Mouse (Mus musculus) erythroblast, embryonic 14.5 days (primary cell): Measurements from ENCODE around the gene Rps6ka5. TPM values are rescaled to one million over a fixed set of nuclear protein-coding genes. Genes with fewer than 3 reads are reported as not detected.

Experiments
- H3K27me3 ChIP-seq: 2 replicates; pipeline ENCODE4 v1.6.1; 2012; ENCODE audit warnings: inconsistent platforms; ENCODE audit not compliant: control insufficient read depth
- H3K36me3 ChIP-seq: 2 replicates; pipeline ENCODE4 v1.6.1; 2012; ENCODE audit warnings: mild to moderate bottlenecking, inconsistent platforms; ENCODE audit not compliant: control insufficient read depth
- H3K4me1 ChIP-seq: 2 replicates; pipeline ENCODE4 v1.6.1; 2012; ENCODE audit warnings: inconsistent platforms; ENCODE audit not compliant: control insufficient read depth
- H3K4me3 ChIP-seq: replicated peaks from 2 replicates; pipeline ENCODE3; 2012; ENCODE audit warnings: moderate library complexity, mild to moderate bottlenecking, inconsistent platforms
- H3K9me3 ChIP-seq: 2 replicates; pipeline ENCODE4 v1.6.1; 2012; ENCODE audit warnings: low read length, inconsistent platforms, mixed read lengths; ENCODE audit not compliant: control insufficient read depth
- GATA1 ChIP-seq: IDR thresholded peaks from 2 replicates; pipeline ENCODE4 v1.6.1; 2012; ENCODE audit warnings: low read length, inconsistent platforms, mixed read lengths
- TAL1 ChIP-seq: IDR thresholded peaks from 3 replicates; pipeline ENCODE4 v1.6.1; 2012; ENCODE audit warnings: low read length, inconsistent platforms, mixed read lengths
- polyA plus RNA-seq: library from polyadenylated mRNA; stranded (reverse); fragments of >175 nt; gene quantifications from 2 replicates; pipeline ENCODE4 v1.2.3, GENCODE M21; 2012

Rps6ka5 gene
- polyA plus RNA-seq, 1 experiment: 0.15 TPM

- H3K4me1 ChIP-seq: peaks cover 2% of the 10 kb centered on the region; the same call in 1 of the 2 replicates
- H3K4me3 ChIP-seq: no peak overlapping the region
- no peaks in the 10 kb centered on the region for H3K27me3 ChIP-seq
- no peaks in the 10 kb centered on the region for H3K9me3 ChIP-seq
- TF ChIP-seq TAL1 (no peak), GATA1 (no peak)
- no peaks in the 10 kb centered on the region for H3K36me3 ChIP-seq
Observed at GRCm38 (mm10) chr12:100762663-100763425, 36.1 kb upstream of the Rps6ka5 start.

- H3K4me1 ChIP-seq: no peaks in the 10 kb centered on the region
- no peak overlapping the region for H3K4me3 ChIP-seq
- no peaks in the 10 kb centered on the region for H3K36me3 ChIP-seq
- H3K27me3 ChIP-seq: no peaks in the 10 kb centered on the region
- TF ChIP-seq GATA1 (no peak), TAL1 (no peak)
- H3K9me3 ChIP-seq: no peaks in the 10 kb centered on the region
Observed at GRCm38 (mm10) chr12:100757427-100757826, 30.6 kb upstream of the Rps6ka5 start.

DNA sequence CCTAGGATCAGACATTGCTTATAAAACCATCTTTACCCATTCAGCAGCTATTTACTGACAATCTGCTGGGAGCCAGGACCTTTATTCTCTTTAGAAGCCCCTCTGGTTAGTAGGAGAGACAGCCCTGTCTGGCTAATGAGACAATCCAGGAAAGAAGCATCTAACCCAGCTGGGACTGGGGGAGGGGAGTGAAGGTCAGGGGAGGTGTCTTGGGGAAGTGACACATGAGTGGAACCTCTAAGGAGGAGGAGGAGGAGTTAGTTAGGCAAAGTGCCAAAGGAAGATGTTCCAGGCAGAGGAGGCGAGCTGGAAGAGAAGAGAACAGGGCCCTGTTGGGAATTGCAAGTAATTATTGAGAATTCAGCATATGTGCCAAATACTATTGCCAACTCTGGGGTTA lies 26.9 kb upstream of the Rps6ka5 start:
- TF ChIP-seq GATA1 (no peak), TAL1 (no peak)
- Histone ChIP-seq H3K9me3 (no peaks in the 10 kb centered on the region), H3K4me1 (no peaks in the 10 kb centered on the region)

DNA sequence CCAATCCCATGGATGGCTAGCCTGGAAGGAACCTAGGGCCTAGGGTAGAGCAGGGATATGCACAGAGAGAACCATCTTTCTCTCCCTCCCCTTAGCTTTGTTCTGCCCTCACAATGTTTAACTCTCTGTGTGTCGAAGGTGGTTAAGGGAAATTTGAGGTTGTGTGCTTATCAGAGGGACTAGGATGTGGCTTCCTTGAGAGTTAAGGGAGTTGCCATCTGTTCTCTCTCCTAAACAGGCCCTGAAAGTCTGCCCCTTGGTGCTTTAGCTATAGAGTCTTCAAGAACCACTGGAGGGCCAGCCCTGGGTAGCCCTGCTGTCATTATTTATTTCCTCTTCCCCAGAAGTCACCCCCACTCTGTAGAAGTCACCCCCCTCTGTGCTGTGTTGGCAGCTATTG lies 26.2 kb upstream of the Rps6ka5 start:
- Histone ChIP-seq H3K36me3 (no peaks in the 10 kb centered on the region), H3K4me3 (no peak overlapping the region)
- TF ChIP-seq TAL1 (no peak), GATA1 (no peak)

More for the DNA sequence above, 26.9 kb upstream of the Rps6ka5 start:
- no peak overlapping the region for H3K4me3 ChIP-seq
- no peaks in the 10 kb centered on the region for H3K27me3 ChIP-seq
- H3K36me3 ChIP-seq: no peaks in the 10 kb centered on the region

GRCm38 (mm10) chr12:100742468-100742867 lies 15.7 kb upstream of the Rps6ka5 start:
- TF ChIP-seq TAL1 (no peak), GATA1 (no peak)
- Histone ChIP-seq H3K27me3 (no peaks in the 10 kb centered on the region), H3K4me3 (no peak overlapping the region), H3K36me3 (no peaks in the 10 kb centered on the region), H3K9me3 (no peaks in the 10 kb centered on the region), H3K4me1 (no peaks in the 10 kb centered on the region)

More for the DNA sequence above, 26.2 kb upstream of the Rps6ka5 start:
- H3K27me3 ChIP-seq: no peaks in the 10 kb centered on the region
- H3K9me3 ChIP-seq: no peaks in the 10 kb centered on the region
- no peaks in the 10 kb centered on the region for H3K4me1 ChIP-seq

DNA sequence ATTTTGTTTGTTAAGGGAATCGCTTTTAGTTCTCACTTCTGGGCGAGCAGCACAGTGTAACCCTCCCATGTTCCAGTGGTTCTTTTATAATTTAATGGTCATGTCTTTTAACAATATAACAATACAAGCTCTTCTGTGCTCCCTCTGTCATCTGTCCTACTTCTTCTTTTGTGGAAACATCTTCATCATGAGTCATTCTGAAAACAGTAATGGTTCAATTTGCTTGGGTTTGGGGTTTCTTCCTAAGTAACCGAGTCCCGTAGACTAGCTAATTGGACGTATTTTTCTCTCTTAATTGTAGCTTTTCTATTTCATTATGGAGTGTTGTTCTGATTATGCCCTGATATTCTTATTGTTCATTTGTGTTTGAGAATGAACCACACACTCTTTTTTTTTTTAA lies 13.5 kb upstream of the Rps6ka5 start:
- no peaks in the 10 kb centered on the region for H3K36me3 ChIP-seq
- no peaks in the 10 kb centered on the region for H3K9me3 ChIP-seq
- H3K27me3 ChIP-seq: no peaks in the 10 kb centered on the region
- no peaks in the 10 kb centered on the region for H3K4me1 ChIP-seq
- no peak overlapping the region for H3K4me3 ChIP-seq
- TF ChIP-seq GATA1 (no peak), TAL1 (no peak)

GRCm38 (mm10) chr12:100739011-100739570 lies 12.3 kb upstream of the Rps6ka5 start:
- no peak overlapping the region for H3K4me3 ChIP-seq
- no peaks in the 10 kb centered on the region for H3K27me3 ChIP-seq
- no peaks in the 10 kb centered on the region for H3K4me1 ChIP-seq
- H3K36me3 ChIP-seq: no peaks in the 10 kb centered on the region
- no peaks in the 10 kb centered on the region for H3K9me3 ChIP-seq
- TF ChIP-seq GATA1: no peak
- no peak for TF ChIP-seq TAL1

DNA sequence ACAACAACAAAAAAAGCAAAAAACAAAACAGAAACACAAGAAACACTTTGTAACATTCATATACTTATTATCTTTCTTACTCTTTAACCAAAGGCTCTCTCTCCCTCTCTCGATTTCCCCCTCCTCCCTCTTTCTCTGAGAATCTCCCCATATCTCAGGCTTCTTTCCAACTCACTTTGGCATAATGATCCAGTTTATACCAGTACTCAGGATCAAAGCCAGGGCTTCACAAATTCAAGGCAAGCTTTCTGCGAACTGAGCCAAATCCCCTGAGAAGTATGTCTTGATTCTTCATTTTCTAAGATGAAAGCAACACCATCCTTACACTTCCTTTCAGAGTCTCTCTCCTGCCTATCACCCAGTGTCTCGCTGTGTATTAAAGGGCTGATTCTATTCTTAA lies 11.7 kb upstream of the Rps6ka5 start:
- H3K4me1 ChIP-seq: no peaks in the 10 kb centered on the region
- H3K4me3 ChIP-seq: no peak overlapping the region
- TF ChIP-seq TAL1: no peak
- no peaks in the 10 kb centered on the region for H3K27me3 ChIP-seq
- H3K36me3 ChIP-seq: no peaks in the 10 kb centered on the region
- H3K9me3 ChIP-seq: no peaks in the 10 kb centered on the region

GRCm38 (mm10) chr12:100735581-100735980 lies 8.8 kb upstream of the Rps6ka5 start:
- no peaks in the 10 kb centered on the region for H3K36me3 ChIP-seq
- no peak overlapping the region for H3K4me3 ChIP-seq
- no peak for TF ChIP-seq GATA1
- no peak for TF ChIP-seq TAL1
- H3K27me3 ChIP-seq: no peaks in the 10 kb centered on the region
- no peaks in the 10 kb centered on the region for H3K4me1 ChIP-seq
- no peaks in the 10 kb centered on the region for H3K9me3 ChIP-seq

- no peaks in the 10 kb centered on the region for H3K27me3 ChIP-seq
- H3K4me3 ChIP-seq: no peak overlapping the region
- H3K4me1 ChIP-seq: no peaks in the 10 kb centered on the region
- TF ChIP-seq TAL1: no peak
- TF ChIP-seq GATA1: no peak
- H3K36me3 ChIP-seq: no peaks in the 10 kb centered on the region
- no peaks in the 10 kb centered on the region for H3K9me3 ChIP-seq
Observed at GRCm38 (mm10) chr12:100735156-100735555, 8.4 kb upstream of the Rps6ka5 start.
